Mouse (Mus musculus): ENCODE results near the gene Plekhd1.

Gene Plekhd1

DNA sequence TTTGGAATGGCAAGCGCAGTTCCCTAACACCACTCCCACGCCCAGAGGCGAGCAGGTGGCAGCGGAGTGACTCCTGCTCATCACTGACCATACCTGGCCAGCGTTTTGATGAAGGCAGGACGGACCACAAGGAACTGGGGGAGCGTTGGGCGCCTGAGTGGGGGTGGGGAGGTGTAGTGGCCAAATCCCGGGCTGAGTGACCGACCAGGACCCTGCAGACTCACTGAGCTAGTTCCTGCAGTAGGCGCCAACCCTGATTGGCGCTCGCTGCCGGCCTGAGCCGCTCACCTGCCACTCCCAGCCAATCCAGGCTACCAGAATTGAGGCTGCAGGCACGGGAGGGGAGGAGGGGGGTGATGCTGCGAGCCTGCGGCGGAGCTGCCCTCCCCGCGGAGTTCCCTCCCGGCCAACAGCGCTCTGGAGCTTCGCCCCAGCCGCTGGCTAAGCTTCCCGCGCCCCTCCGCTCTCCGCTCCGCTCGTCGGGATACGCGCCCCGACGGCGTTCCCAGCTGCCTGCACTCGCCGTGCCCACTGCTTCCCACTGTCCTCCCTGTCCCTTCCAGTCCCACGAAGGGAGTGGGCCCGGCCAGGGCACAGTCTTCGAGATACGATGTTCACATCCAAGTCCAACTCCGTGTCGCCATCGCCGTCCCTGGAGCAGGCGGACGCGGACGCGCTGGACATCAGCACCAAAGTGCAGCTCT, at the start of gene Plekhd1:
Gene Plekhd1 (plus strand): TSS at position 323 of the 704 bp plus-strand sequence.
- peak; percentile 66 for DNase-seq

DNA sequence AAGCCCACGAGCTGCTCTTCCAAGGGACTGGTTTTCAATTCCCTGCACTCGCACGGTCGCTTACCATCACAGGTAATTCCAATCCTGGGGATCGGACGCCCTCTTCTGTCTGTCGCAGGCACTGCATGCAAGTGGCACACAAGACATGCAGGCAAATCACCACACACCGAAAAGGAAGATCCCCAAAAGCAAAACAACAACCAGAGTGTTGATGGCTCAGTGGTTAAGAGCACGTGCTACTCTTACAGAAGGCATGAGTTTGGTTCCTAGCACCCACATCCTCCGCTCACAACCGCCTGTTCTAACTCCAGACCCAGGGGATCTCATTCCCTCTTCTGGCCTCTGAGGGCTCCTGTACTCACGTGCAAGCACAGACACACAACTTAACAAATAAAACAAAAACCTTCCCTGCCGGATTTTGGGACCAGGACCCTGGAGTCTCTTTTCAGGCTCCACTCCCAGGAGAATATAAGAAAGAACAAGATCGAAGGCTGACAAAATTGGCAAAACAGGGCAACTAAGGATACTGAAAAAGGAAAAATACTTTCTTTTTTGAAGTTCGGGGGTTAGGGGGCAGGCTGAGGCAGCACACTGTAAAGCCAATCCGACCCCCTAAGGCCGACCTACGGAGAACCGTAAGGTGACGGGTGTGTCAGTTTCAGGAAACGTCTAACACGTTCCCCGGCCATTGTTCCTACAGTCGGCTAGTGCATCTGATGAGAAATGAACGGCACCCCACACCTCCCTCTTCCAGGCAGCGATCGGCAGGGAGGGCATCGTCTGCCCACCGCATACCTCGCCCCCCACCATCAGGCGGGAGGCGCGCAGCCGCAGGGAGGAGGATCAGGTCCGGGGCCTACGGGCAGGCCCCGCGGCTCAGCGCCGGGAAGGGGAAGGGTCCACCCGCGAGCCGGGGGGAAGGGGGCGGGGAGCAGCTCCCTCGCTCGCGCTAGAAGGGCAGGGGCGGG, 49.4 kb upstream of the Plekhd1 start:
- peak; percentile 62 for DNase-seq

DNA sequence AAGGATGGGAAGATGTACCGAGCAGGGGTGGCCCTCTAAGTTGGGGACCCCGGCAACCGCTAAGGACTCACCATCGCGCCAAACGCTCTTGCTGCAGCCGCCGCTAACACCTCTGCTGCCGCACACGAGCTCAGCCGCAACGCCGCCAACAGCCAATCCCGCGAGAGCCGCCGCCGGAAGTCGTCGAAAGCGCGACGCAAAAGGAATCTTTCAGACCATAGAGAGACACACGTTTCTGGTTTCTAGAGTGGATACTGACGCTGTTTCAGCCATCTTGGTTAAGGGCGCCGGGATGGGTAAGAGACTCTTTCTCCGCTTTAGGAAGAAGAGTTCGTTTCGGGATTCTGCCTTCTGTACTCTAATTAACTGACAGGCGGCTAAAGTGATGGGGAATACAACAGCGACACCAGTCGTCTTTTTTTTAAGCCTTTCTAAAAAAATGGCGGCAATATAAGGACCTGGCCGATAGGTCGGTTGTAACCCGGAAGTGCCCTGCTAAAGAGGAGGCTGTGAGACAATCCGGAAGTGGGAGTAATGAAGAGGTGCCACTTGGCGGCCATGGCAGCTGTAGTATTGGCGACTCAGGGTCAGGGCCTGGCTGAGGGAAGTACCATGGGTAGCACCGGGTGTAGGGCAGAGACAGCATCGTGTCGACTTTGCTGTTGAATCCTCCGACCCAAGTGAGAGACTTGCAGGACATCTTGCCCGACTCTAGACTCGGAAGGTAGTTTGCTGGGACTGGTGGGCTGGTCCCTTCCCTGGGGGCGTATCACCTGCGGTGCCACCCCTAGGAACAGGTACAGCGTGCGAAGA, 48.5 kb upstream of the Plekhd1 start, which contains the start of the genes Slc39a9 and Erh:
Gene Slc39a9 (plus strand): TSS at position 191 of the 813 bp plus-strand sequence.
Gene Erh (minus strand): TSS at position 649 of the 813 bp plus-strand sequence.
- DNase-seq: peak; percentile 94

DNA sequence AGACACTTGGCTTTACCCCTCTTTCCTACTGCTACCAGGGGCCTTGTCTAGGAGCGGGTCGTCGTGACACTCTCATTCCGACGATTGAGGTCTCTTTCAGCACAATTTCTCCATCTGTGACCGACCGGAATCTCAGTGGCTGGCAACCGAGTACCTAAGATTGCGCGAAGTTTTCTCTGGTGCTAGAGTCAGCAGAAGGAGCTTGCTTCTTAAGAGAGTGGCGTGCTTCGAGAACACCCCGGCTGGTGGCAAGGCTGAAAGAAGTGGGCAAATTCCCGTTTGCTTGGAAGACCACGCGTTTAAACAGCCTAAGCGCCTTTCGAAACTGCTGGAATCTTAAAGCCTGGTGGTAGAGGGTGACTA, 47.9 kb upstream of the Plekhd1 start:
- no peak for DNase-seq

DNA sequence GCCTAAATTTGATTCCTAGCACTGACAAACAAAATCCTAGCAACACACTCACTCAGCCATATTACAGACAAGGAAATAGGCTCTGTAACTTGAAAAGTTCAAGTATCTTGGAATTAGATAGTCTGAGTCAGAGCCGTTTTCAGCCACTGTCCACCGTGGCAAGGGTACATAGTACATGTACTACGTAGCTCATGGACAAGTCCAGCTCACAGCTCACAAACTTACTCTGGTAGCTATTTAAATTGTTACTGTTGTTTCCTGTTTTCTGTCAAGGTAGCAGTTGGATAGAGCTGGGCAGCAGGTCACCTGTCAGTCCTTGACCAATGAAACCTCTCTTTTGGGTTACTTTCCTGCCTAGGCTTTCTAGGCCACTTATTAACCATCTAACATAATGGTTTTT, 46.0 kb upstream of the Plekhd1 start:
- DNase-seq: no peak

DNA sequence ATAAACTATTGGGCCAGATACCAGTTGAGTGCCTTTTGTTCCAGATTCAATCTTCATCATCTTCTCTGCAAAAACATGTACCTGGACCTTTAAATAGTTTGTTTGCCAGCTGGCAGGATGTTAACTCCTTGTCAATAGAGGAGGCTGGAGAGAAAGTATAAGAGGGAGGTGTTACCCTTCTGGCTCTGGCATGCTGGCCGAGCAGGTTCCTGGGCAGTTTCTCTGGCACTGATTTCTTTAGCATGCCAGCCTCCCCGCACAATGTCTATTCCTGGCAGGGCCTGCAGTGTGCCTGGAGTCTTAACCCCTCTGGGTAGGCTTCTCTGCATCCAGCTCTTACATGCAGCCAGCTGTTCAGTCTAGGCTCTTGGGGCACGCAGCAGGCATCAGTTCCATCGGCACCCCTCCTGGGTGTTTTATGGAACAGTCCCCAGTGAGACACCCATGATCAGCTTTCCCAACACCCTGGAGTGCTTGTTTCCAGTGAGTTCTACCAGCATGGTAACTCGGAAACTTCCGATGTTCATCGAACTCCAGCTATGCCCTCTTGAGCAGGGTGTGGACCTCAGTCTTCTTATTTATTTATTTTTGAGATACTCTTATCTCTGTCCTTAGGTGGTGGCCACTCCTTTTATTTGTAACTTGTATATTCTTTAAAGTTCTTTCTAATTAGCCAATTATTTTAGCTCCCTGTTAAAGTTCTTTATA, 38.3 kb upstream of the Plekhd1 start:
- peak; percentile 44 for DNase-seq

DNA sequence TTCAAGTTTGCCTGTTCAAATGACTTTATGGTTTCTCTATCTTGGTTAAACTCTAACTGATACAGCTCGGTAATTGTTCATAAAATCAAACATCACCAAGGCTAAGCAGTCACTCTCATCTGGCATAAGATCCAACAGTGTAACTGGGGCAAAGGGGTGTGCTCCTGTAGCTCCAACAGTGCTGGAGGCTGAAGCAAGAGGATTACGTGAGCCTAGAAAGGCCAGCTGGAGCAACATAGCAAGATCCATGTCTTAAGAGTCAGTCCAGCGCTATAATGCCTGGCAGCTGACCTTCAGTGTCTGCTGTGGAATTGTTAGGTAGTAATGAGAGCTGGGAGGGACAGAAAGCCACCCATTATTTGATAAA, 37.7 kb upstream of the Plekhd1 start:
- DNase-seq: no peak

DNA sequence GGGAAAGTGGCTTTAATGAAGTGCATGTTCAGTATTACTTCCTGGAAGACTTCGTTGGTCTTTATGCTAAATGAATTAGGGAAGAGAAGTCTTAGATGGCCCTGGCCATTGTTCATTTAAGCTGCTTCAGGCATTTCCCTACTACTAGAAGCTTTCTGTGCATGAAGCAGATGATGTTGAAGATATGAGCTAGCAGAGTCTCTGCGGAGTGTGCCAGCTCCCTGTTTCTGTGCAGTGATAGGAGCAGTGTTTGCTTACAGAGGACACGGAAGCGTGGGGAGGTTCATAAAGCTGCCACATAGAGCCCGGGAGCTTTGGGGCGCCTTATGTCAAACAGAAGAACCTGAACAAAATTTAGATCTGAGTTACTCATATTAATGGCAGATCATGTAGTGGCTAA, 33.7 kb upstream of the Plekhd1 start:
- DNase-seq: no peak

DNA sequence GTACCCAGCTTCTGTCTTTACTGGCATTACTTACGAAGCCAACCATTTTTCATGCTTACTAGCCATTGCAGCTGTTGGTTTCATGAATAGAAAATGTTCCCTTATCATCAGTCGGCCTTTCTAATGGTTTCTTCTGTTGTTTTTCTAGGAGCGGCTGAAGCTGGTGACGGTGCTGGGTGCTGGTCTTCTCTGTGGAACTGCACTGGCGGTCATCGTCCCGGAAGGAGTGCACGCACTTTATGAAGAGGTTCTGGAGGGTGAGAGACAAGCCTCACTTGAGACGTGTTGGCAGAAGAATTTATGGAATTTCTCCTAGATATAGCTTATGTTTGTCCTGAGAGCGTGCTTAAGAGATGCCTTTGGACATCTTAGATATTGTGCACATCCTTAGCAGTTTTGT, 30.1 kb upstream of the Plekhd1 start:
- no peak for DNase-seq

DNA sequence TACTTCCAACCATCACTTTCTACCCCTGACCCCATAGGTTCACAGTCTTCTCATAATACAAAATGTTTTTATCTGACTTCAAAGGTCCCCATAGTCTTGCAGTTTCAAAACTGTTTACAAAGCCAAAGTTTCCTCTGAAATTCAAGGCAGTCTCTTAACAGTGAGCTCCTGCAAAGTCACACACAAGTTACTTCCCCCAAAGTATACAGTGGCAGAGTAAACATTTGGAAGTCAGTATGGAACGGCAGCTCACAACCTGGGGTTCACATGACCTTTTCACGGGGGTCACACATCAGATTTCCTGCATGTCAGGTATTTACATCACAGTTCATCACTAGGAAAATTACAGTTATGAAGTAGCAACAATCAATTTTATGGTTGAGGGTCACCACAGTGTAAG, 28.5 kb upstream of the Plekhd1 start:
- no peak for DNase-seq

DNA sequence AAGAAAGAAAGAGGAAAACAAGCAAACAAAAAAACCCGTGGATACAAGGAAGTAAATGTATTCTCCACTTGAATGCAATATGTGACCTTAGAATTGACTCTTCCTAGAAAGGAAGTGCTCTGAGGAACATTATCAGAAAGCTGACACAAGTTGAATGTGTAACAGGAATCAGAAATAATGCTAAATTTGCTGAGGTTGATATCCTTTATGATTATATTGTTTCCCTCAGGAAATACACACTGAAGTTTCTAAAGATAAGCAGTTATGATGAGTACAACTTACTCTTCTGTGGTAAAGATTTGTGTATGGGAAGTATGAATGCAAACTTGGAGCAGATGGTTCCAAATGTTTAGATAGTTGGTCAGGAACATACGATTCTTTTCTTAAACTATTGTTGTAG, 24.0 kb upstream of the Plekhd1 start:
- DNase-seq: no peak

DNA sequence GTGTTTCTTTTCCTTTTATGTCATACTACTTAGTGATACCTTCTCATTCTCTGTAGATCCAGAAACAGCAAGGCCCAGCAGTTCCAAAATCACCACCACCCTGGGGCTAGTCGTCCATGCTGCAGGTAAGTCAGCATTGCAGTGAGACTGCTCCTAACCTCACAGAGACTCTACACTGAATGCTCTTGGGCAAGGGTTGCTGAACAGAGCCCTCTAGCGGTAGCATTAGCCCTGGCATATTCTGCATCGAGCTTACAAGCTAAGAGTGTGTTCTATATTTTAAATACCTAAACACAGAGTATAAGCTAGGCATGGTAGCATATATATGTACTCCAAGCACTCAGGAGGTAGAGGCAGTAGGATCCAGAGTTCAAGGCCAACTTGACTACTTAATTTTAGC, 19.2 kb upstream of the Plekhd1 start:
- peak; percentile 65 for DNase-seq

DNA sequence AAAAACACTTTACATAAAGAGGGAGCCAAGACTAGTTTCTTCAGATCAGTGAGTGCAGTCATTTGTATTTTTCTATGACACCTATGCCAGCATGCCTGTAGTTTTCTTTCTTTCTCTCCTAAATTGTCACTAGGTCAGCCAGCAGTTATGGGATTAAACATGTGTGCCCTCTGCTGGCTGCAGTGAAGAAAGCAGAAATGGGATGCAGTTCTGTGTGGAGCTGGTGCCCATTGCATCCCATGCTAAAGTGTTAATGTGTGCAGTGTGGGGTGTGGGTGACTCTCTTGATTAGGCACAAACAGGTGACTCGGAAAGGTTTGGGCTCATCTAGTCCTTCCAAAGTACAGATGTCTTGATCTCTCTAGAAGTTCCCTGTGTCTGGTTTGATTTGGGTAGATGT, 11.1 kb upstream of the Plekhd1 start:
- DNase-seq: peak; percentile 34

DNA sequence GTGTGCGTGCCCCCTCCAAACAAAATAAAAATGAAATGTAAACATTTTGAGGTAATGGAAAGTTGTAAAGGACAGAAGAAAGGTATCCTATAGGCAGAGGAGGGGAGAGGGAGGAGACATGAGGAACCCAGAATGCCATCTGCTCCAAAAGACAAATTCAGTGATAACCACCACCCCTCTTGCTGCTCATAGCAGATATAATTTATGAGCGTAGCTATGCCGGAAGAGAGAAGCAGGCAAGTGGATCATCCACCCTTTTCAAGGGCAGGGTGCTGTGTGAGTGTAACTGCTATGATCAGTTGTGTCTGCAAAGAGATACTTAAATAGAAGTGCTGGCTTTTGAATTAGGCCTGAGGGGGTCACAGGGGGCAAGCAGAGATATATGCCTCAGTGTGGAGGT, 8.8 kb upstream of the Plekhd1 start:
- no peak for DNase-seq

DNA sequence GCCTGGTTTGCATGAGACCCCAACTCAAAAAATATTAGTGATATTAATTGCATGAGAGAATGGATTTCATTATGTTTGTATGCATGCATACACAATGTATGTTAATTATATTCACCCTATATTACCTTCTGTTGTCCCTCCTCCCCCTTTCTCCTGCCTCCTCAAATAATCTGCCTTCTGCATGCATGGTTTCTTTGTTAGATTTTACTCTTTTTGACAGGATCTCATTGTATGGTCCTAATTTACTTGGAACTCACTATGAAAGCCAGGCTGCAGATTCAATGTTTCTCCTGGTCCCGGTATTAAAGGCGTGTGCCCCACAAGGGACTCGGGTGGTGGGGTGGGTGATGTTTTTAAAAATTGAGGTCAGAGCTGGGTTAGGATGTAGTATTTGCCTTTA, 8.1 kb upstream of the Plekhd1 start:
- no peak for DNase-seq

DNA sequence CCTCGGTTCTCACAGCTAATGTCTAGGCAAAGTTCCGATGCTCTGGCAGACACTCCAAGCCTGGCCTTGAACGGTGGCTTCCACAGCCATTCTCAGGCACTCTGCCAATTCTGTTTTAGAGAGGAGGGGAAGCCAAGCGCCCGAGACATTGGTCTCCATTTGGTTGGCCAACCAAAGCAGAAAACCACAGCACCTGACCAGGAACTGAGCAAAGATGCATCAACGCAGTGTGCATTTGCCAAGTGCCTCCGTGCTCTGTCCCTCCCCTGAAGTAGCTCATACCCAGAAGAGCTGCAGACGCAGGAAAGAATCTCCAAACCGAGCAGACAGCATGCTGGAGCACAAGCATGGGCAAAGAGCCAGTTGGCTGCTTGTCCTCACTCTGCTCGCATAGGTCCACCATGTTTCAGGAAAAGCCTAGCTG, 4.6 kb upstream of the Plekhd1 start:
- peak; percentile 50 for DNase-seq

DNA sequence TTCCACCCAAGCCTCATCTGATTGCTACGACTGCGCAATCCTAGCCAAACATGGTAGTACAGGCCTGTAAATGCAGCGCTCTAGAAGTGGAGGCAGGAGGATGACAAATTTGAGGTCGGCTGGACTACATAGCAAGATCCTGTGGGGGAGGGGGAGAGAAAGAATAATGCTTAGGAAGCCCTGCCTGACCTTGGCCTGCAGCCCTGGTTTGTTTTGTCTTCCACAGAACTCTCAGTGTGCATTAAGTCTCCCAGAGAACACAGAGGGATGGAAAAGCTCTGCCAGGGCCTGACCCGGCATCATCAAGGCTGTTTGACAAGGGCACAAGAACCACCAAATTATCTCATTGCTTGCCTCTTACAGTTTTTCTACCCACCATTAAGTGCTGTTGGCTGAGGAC, 2.7 kb upstream of the Plekhd1 start:
- no peak for DNase-seq

DNA sequence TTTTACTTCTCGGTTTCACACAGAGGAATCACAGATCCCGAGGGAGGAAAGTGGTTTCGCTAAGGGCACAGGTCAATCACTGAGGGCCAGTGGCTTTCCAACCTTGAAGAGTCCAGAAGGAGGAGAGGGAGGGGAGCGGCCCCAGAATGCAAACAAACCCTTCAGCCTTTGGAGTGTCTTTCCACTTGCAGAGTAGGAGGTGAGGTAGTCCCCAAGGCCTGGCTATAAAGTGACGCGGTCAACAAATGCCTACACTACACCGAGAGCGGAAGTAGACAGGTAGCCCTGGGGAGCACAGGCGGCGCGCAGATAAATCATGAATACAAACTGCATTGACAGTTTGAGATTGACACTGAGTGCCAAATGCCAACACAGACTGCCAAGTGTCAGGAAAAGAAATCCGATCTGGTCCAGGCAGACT, 710 bp upstream of the Plekhd1 start:
- peak; percentile 22 for DNase-seq

DNA sequence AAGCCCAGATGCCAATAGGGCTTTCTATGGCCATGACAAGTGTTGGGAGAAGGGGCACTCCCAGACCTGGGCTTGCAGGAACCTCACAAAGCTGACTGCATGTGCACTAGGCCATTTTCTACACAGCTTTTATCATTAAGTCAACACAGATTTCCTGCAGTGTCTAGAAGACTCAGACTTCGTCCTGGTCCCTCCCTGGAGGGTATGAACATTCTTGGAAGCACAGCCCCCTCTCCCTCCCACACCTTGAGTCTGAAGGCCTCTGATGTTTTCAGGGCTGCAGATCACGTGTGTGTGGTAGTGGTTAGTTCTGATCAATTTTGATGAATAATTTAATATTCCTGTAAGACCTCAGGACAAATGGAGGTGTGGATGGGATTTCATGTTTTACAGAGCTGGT, 1.3 kb downstream of the Plekhd1 start:
- no peak for DNase-seq

DNA sequence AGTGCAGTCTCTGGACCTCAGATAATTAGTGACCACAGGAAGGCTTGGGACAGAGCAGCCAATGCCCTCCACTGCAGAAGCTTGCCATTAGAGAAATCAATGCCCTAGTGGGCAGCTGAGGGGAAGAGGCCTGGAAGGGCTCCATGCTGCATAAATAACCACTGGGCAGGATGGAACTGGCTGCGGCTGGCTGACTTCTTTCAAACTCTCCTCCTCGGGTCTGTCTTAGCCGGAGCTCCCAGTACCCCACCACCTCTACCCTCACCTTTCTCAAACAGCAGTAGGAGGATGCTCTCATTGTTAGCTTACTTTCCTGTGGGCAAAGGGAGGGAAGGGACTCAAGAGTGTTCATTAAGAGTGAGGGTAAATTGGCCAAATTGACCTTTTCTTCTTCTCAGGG, 2.6 kb downstream of the Plekhd1 start:
- DNase-seq: no peak

DNA sequence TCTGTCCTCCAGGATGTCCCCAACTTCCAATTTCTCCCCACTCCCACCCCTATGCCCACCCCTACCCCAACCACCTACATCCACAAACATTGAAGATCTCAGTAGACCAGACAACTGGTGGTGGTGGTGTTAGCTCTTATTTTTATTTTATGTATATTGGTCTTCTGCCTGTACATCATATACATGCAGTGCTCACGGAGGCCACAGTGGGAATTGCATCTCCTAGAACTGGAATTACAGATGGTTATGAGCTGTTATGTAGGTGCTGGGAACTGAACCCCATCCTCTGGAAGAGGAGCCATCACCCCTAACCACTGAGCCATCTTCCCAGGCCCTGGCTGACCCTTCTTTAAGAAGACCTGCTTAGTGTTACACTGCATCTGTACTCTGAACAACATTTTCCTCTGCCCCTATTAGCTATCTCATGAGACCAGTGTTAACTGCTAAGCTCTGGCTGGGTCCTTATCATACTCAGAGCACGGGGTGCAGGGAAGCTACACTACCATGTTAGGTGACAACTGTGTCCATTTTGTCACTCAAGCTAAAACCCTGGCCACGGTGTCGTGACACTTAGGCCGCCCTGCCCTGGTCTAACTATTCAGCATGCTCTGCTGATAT, 6.2 kb downstream of the Plekhd1 start:
- DNase-seq: no peak

DNA sequence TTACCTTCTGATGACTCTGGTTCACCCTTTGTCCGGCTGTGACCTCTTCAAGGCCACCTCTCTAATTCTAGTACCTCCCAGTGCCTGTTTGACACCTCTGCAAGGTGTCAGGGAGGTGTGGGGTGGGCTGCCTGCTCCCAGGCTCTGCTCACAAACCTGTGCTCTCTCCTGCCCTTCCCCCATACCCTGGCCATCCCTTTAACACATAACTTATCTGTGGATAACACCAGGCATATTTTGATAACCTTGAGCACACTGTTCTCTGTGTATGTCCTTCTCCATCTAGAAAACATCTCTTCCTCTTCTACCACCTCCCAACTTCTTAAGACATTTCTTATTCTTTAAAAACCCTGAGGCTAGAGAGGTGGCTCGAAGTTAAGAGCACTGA, 6.7 kb downstream of the Plekhd1 start:
- DNase-seq: no peak

All from cerebellum, adult 9-10 months (tissue).